Mouse (Mus musculus) adrenal gland, postnatal 4 days (tissue): ENCODE data around the gene Gm43518. TPM values are rescaled to one million over a fixed set of nuclear protein-coding genes. Genes with fewer than 3 reads are reported as not detected.

ENCODE experiments used
- DNase-seq, 2 experiments: peaks; one replicate each; pipeline ENCODE4 v3.0.0; 2021 to 2022; ENCODE audit warnings: low spot score in 2 of 2, mixed read lengths in 2 of 2
- long read RNA-seq, 2 experiments: library from polyadenylated mRNA; stranded (forward); transcript quantifications; one replicate each; pipeline ENCODE4 v2.0.0; 2021
- total RNA-seq, 2 experiments: library from RNA; stranded (reverse); gene quantifications; 2 replicates each; pipeline ENCODE4 v1.2.3; 2021

The Gm43518 gene
- total RNA-seq = 1 to 10 TPM; 1.7 to 2.2 TPM
- long read RNA-seq, experiment 1, partial matches to known transcripts = 0 of 1 reads
- long read RNA-seq, experiment 1, other reads (novel, unspliced or antisense) = 1 of 1 reads
- long read RNA-seq, experiment 2 = 0 reads

DNA sequence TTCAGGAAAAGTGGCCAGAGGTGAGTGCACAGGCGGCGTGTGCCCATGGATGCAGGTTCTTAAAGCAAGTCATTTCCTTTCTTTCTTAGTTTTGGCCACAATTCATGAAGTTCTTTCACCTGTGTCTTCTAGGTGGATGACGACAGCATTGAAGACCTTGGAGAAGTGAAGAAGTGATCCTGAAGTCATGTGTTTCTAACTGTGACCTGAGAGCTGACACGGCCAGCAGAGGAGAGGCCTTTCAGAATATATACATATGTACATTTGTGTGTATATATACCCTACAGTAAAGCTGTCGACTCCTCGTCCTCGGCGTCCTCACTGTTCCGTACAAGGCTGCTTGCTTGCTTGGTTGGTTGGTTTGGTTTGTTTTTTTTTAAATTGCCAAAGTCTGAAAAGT lies at the start of gene Gm43518:
Gene Gm43518 (plus strand): TSS at position 301 of the 400 bp plus-strand sequence.
- DNase-seq = no peak

GRCm38 (mm10) chr5:123878056-123878455 lies 49.2 kb upstream of the Gm43518 start:
- DNase-seq = no peak

DNA sequence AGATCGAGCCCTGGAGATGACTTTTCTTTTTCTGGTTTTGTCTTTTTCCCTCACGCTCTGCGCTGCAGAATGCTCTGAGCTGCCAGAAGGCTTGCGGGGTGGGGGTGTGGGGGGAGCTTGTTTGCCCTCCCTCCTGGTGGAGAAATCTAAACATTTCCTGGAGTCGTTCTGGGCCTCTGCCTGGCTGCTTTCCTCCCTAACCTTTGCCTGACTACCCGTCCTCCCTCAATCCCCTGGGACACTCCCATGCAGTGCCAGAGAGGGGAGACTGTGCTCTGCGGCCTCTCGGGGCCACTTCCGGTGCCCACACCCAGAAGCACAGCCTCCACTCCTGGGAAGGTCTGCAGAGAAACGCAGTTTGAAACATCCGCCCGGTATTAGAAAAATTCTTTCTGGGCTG lies 47.3 kb upstream of the Gm43518 start, which contains the start of gene Hcar1:
Gene Hcar1 (minus strand): TSS at position 93 of the 400 bp plus-strand sequence.
- DNase-seq = no peak

- no peak for DNase-seq
Observed at GRCm38 (mm10) chr5:123880778-123881177, 46.4 kb upstream of the Gm43518 start.

- DNase-seq = no peak
Observed at GRCm38 (mm10) chr5:123883891-123884290, 43.3 kb upstream of the Gm43518 start.

GRCm38 (mm10) chr5:123884332-123884731 lies 42.9 kb upstream of the Gm43518 start:
- no peak for DNase-seq

DNA sequence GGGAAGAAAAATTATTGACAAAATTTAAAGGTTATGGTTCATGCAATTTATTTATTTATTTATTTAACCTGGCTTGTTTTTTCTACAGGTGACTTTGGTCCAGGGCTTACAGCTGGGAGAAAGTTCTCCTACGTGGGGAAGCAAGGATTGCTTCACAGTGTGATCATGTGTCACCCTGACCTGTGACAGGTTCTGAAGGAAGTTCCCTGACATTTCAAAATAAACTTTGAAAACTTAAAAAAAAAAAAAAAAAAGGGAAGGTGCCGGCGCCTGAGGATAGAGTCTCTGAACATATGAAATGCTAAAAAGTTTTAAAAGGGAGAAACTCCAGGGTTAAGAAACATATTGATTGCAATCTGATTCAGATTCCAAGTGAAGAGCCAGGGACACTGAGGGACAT lies 40.9 kb upstream of the Gm43518 start:
- DNase-seq = no peak

DNA sequence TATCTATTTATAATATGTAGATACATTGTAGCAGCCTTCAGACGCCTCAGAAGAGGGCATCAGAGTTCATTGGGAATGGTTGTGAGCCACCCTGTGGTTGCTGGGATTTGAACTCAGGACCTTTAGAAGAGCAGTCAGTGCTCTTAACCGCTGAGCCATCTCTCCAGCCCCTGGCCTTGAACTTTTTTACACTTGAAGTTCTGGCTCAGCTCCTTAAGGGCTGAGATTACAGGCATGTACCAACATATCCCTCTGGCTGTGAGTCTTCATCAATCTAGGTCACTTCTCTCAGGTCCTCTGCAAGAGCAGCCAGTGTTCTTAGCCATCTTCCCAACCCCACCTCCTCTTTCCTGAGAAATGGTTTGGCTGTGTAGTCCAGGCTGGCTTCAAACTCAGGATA lies 36.9 kb upstream of the Gm43518 start:
- DNase-seq = no peak

DNA sequence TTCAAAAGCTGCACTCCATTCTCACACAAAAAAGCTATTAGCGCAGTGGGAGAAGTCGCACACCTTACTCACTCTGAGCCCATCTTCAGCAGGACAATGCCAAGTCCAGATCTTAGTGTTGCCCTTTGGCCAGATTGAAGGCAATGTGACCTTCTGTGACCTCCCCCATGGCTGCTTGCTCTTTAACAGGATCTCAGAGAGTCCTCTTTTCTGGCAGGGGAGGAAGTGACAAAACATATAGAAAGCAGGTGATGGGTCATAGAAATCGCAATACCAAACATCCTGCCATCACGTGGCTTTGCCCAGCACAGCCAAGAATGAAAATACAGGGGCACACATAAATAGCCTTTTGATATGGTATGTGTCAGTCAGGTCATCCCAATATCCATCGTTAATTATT lies 36.2 kb upstream of the Gm43518 start:
- no peak for DNase-seq

DNA sequence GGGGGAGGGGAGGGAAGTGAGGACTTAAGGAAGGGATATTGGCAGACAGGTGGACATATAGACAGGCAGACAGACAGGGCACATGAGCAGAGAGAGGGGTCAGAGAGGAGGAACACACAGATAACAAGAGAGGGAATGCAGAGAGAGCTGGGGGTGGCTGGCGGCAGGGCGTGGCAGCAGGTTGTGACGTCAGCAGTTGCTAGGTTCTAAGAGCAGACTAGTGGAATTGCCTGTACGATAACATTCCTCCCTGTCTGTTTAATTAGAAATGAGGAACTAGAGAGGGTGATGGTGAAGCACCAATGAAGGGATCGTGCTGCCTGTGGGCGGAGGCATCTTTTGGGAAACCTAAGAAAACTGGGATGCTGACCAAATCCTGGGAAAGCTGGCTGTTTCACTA lies 35.5 kb upstream of the Gm43518 start:
- DNase-seq = no peak

DNA sequence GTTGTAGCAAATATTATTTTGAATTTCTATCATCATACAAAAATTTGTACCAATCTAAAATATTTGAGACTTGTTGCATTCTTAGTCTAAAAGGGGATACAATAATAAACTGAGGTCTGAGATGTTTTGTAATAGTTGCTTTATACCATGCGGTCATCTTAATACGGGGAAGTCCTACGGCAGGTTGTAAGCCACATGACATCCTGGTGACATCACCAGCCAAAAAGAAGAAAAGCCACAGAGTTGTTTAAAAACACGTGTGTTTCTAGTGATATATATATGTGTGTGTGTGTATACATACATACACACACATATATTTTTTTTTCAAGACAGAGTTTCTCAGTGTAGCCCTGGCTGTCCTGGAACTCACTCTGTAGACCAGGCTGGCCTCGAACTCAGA lies 33.7 kb upstream of the Gm43518 start:
- DNase-seq = no peak

DNA sequence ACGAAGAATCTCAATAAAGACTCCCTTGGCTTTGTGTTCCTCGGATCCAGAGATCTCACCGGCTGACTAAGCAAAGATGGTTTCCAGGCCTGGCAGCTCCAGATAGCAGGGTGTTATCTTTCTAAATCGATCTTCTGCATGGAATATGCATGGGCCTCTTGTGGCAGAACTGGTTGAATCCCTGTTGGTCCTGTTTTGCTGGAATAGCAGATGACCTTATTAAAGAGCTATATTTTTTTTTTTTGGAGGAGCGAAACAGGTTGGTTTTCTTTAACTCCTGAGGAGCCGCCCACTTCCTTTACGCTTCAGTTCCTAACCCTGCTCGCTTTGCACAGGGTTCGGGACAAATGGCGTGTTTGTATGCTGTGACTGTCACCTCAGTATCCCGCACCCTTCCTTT lies 30.8 kb upstream of the Gm43518 start:
- no peak for DNase-seq

DNA sequence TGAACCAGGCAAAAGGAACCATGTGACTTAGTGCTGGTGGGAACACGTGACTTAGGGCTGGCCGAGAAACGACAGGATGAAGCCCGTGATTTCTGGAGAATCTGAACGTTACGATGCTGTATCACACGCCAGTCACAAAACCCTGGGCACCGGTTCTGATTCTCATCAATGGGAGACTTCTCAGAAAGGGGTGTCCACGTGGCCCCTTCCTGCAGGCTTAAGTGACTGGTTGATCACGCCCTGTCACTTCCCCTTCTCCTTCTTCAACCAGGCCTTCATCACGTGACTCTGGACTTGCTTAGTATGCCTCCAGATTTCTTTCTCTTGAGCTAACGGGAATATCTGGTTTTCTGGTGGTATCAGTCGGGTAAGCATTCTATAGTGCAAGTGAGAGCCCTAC lies 29.9 kb upstream of the Gm43518 start:
- no peak for DNase-seq

DNA sequence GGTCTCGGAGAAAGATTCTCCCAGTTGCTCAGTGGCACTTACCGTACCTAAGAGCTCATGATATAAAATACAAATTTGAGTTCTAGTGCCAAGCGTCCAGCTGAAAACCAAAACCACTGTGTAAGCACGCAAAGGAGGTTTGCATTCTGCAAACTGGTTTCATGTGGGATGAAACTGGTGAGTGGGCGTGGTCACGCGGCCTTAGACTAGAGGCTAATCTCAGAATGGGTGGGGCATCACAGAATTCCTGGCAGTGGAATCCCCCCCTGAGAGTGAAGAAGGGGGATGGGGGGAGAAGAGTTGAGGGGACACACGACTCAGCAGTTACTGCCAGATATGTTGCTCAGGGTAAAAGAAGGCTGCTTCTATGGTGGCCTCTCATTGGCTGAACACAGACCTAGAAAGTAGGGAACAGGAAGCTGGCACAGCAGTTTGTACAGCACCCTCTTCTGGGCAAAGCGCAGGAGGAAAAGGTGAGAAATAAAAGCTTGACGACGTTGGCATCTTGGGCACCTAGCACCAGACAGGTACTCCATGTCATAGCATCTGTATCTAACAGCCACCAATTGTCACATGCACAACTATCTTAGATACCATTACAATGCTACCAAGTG lies 23.1 kb upstream of the Gm43518 start:
- DNase-seq = no peak

GRCm38 (mm10) chr5:123906146-123906975 lies 20.9 kb upstream of the Gm43518 start:
- no peak for DNase-seq

GRCm38 (mm10) chr5:123906976-123907630 lies 20.1 kb upstream of the Gm43518 start, which contains the start of gene Denr:
Denr (plus strand) TSS chr5:123907175.
- DNase-seq = peak; percentile 100

- no peak for DNase-seq
Observed at GRCm38 (mm10) chr5:123907631-123907977, 19.6 kb upstream of the Gm43518 start.

DNA sequence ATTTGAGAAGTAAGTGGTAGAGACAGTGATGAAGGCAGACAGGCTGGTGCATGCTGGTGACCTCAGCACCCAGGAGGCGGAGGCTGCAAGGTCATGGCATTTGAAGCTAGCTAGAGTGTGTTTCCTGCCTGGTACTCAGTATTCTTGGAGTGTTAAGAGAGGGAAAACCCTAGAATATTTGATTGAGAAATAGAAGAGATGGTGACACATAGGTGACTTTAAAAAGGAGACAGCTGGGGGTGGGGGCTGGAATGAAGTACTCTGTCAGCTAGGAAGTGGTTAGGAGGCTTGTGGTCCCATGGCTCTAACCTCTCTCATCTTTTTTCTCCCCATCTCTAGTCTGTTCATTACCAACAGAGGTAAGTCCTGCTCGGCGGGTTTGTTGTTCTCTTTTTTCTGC lies 12.4 kb upstream of the Gm43518 start:
- no peak for DNase-seq

DNA sequence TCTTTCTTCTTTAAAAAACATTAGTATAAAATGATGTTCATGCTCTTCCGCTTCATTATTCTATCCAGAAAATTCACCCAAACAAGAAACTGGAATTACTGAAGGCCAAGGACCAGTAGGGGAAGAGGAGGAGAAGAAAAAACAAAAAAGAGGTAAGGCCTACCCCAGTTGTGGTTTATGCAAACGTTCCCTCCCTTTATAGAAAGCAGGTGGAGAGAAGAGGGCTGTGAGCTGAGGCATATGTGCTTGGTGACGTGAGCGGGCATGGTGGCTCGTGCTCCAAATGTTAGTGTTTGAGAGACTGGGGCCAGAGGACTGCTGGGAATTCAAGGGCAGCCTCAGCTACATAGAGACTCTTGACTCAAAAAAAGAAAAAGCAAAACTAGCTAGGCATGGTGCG lies 5.1 kb upstream of the Gm43518 start:
- DNase-seq = no peak

DNA sequence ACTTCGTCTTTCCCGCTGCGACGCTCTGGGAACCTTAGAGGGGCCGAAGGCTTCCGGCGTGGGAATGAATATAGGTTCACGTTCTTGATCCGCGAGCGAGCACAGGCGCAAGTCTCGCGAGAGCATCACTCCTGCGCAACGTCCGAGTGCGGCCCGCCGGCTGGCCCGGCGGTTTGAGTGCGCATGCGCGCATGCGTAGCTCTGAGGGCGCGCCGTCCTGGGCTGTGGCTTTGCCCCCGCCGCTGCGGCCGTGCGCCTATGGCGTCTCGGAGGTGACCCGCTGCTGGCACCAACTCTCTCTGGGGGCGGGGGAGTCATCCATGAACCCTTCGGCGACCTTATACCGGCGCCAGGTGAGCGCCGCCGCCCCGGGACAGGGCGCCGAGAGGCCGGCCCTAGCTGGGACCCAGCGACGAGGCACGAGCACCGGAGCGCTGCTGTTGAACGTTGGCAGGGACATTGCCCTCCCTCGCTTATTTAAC lies 3.3 kb downstream of the Gm43518 start, which contains the start of gene Ccdc62:
Gene Ccdc62 (plus strand): TSS at position 172 of the 482 bp plus-strand sequence.
- peak; percentile 88 to 94 for DNase-seq

GRCm38 (mm10) chr5:123931131-123931530 lies 3.9 kb downstream of the Gm43518 start:
- no peak for DNase-seq

GRCm38 (mm10) chr5:123932927-123933326 lies 5.7 kb downstream of the Gm43518 start:
- no peak for DNase-seq
